Mouse (Mus musculus): Measurements from ENCODE around the gene Mboat7.

DNA sequence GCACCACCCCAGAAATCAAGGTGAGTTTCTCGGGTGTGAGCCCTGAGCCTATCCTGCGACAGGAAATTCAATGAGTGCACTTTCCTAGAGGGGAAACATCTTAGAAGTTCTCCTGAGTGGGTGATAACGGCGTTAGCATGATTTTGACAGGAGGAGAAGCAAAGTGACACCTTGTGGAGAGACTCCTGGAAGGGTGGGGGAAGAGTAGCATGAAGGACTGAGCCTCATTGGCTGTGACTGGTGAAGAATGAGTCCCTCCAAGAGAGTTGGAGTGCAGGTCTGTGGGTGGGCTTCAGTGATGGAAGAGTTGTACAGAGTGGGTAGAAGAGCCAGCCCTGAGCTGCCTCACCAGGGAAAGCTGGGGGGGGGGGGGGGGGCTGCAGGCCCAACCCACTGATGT, 36.4 kb downstream of the Mboat7 start:
- TF ChIP-seq CTCF (IDR thresholded peaks at IDR 0.05; ENCODE audit: extremely low read depth, insufficient read depth, low read length) (no peak), POLR2A (IDR thresholded peaks at IDR 0.05; ENCODE audit: extremely low read depth, insufficient read depth, low read length) (no peak)
